Mouse (Mus musculus) neutrophil, adult 5-6 weeks (primary cell): ENCODE results near the gene Gm10563. TPM values are rescaled to one million over a fixed set of nuclear protein-coding genes. Genes with fewer than 3 reads are reported as not detected.

Source experiments
- ATAC-seq: fragments of 151-379, 151-347 bp; 2 replicates; pipeline ENCODE4 v1.8.0; 2017; ENCODE audit warnings: mild to moderate bottlenecking, moderate TSS enrichment; ENCODE audit not compliant: insufficient number of reproducible peaks, poor library complexity, low FRiP score, severe bottlenecking; ENCODE audit errors: extremely low read depth
- total RNA-seq: library from RNA; stranded (forward); fragments of 200-1000 nt; gene quantifications from 2 replicates; pipeline ENCODE4 v1.2.3, GENCODE M21; 2017

Gm10563 gene
- total RNA-seq, 1 experiment from 2014 or later = not detected

DNA sequence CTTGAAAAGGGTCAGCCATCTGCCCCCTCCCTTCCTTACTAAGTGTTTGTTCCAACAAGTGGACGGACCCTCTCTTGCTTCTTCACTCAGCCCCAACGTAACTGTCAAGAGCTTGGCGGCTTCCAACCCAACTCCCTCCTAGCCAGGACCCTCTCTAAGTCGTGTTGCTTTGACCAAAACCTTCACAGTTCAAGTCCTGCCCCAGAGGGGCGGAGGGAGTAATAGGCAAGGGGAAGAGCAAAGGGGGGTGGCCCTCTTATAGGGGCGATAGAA lies 8.9 kb upstream of the Gm10563 start:
- no peak for ATAC-seq

DNA sequence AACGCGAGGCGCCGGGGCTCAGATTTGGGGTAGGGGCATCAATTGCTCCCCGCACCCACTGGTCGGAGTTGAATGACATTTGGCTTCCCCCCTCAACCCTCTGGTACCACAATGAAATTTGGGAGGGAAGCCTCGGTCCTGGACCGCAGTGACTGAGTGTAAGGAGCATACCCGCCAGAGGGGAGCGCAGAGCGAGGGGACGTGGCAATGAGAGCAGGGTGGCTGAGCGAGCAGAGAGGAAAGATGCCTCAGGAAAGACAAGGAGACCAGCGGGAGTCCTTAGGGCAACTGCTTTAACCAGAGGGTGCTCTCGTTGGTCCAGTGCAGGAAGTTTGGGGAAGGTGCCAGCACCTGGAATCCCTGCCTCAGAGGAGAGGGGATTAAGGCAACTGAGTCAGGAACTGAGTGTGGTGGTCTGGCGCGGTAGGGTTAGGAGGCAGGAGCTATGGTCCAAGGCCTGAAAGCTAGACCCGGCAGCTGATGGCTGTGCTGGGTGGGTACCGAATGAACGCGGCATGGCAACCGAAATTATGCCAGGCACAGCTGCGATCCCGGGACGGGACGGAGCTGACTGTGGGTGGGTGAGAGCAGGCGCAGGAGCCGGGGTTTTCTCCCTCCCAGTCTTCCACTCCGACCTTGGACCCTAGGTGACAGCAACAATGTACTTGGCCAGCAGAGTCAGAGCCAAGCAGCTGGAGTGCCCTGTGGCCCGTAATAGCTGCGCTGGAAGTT lies 8.4 kb upstream of the Gm10563 start:
- ATAC-seq = no peak

DNA sequence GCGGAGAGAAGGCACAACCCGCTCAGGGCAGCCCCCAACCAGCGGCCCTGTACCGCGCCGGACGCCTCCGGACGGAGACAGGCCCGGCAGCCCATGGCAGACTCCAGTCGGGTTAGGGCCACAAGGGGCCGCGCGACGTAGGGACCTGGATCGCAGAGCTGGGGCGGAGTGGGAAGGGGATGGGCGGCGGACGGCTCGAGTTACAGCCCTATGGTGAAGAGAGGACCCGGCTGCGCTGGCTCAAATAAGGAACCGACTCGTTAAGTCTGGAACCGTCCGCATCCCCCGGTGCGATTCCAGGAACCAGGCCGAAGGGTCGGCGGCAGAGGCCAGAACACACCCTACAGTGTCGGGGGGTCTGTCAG lies 7.9 kb upstream of the Gm10563 start, which contains the start of gene Mmp23:
Gene Mmp23 (minus strand): TSS at position 299 of the 365 bp plus-strand sequence.
- ATAC-seq = no peak

DNA sequence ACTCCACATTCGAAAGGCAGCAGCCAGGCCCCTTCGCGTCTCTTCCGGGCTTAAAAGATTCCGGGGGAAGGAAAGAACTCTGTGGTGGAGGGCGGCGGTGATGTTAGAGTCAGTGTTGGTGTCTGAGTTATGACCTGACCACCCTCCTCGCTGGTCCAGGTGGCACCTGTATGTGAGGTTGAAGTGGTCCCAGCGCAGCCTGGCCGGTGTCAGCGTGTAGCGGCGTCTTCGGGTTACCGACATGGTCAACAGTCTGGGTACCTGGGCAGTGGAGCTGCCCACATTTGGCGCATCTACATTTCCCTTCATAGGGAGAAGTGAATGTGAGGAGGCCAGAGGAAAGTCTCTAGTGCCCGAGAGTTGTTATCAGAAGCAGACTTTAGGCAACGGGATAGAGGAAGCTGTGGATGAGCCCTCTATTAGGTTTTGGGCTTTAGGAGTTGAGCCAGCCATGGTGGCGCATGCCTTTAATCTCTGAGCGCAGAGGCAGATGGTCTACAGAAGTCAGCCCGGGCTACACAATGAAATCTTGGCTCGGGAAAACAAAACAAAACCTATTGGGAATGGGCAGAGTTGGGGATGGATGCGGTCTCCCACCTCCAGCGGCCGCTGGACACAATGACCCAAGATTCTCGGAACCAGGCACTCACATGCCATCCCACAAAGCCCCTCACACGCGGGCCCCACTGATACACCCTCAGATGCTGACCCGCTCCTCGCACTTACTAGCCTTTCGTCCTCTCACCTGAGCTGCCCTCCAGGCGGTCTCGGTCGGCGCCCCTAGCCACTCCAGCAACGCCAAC lies 7.3 kb upstream of the Gm10563 start:
- no peak for ATAC-seq

DNA sequence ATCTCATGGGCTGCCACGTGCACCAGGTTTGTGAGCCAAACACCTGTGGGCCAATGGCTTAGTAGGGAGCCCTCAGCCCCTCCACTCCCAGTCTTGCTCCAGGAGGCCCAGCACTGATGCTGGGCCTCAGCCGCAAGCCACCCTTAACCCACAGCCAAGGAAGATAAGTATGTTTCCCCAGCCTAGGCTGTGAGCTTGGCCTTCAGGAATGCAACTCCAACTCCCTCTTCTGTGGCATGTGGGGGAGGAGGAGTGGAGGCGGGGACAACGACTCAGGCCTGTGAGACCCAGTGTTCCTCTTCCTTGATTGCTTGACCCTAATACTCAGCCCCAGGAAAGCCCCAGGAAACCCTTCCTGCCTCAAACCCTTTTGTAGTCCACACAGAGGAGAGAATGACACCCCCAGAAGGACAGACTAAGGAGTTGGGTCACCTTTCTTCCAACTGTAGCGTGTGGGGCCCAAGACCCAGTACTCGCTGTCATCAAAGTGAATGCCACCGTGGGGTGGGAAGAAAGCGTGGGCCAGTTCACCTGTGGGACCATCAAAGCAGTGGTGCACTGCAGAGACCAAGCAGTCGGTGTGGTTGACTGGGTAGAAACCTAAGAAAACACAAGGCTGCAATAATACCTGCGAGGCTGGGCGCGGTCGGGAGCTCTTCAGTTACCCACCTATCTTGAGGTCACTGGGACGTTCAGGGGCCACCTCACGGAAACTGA lies 6.5 kb upstream of the Gm10563 start:
- no peak for ATAC-seq

DNA sequence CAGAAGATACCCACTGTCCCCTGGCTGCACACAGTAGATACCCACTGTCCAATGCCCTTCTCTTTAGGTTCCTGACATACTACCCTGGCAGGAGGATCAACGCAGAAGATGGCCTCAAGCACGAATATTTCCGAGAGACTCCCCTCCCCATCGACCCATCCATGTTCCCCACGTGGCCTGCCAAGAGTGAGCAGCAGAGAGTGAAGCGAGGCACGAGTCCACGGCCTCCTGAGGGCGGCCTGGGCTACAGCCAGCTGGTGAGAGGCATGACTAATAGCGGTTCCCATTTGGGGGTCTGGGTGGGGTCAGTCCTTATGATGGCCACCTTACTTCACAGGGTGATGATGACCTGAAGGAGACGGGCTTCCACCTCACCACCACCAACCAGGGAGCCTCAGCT lies 4.1 kb upstream of the Gm10563 start:
- ATAC-seq = no peak

DNA sequence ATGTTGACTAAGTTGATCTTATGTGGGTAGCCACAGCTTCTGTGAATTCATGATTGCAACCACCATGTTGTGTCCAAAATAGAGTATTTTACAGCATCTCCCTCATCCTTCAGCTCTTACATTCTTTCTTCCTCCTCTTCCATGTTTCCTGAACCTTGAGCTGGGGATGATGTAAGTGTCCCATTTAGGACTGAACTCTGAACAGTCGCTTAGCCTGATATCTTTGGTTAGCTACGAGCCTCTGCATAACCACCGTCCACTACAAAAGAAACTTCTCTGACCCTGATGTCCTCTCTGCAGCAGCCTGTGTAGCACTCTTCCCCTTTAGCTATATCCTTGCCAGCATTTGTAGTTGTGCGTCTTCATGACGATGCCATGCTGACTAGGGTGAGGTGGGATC lies 513 bp upstream of the Gm10563 start:
- no peak for ATAC-seq

DNA sequence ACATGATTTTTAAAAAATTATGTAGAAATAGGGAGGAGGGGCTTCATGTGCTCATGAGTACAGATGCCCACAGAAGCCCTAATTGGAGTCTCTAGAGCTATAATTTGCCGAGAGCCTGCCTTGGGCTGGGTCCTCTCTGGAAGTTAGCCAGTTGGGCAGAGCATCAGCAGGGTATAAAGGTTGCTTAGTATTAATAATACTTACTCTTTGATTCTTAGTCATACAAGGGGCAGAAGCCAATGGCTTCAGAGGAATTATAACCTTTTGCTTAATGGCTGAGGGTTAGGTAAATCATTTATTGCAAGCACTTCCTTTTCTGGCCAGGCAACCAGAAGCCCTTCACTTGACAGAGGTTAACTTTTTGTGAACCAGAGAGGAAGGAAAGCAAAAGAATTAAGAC lies 1.7 kb downstream of the Gm10563 start:
- no peak for ATAC-seq

DNA sequence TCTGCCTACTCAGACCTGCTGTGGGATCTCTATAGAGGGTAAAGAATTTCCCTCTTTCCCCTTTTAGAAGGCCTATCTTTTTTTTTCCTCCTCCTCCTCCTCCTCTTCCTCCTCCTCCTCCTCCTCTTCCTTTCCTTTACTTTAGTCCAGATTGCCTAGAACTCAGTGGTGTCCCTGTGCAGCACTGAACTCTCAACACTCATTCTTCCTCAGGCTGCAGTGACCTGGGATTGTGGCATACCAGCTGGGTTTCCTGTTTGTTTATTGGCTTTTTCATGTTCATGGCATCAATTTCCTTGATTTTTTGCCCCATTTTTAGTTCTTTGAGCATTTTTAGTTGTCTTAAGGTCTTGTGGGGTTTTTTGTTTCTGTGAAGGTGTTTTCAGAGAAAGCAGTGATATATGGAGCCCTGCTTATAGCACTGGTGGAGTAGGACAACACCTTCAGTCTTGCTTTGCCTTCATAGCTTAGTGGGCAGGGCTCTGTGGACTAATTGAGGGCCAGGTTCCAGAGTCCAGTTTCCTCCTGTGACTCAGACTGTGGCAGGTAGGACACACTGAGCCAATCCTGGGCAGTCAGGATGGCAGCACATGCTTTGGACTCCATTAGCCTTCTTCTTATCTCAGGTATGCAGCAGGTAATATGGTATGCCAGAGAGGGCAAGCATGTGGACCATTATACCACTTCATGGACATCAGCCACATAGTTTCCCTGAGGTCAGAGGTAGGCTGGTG lies 9.3 kb downstream of the Gm10563 start:
- ATAC-seq = no peak

DNA sequence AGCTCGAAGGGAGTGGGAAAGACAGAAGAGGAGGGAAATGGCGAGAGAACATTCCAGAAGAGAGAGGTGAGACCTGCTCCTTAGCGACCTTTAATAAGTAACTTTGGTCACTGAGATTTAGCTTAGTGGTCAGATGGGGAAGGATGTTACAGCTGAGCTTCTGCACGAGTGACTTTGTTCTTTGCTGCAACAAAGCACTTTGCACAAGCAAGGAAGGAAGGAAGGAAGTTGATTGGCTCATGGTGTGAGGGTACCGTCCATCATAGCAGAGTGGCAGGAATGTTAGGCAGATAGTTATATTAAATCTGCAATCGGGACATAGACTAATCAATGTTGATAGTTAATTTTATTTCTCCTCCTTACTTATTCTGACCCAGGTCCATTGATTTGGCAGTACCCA lies 14.9 kb downstream of the Gm10563 start:
- no peak for ATAC-seq

DNA sequence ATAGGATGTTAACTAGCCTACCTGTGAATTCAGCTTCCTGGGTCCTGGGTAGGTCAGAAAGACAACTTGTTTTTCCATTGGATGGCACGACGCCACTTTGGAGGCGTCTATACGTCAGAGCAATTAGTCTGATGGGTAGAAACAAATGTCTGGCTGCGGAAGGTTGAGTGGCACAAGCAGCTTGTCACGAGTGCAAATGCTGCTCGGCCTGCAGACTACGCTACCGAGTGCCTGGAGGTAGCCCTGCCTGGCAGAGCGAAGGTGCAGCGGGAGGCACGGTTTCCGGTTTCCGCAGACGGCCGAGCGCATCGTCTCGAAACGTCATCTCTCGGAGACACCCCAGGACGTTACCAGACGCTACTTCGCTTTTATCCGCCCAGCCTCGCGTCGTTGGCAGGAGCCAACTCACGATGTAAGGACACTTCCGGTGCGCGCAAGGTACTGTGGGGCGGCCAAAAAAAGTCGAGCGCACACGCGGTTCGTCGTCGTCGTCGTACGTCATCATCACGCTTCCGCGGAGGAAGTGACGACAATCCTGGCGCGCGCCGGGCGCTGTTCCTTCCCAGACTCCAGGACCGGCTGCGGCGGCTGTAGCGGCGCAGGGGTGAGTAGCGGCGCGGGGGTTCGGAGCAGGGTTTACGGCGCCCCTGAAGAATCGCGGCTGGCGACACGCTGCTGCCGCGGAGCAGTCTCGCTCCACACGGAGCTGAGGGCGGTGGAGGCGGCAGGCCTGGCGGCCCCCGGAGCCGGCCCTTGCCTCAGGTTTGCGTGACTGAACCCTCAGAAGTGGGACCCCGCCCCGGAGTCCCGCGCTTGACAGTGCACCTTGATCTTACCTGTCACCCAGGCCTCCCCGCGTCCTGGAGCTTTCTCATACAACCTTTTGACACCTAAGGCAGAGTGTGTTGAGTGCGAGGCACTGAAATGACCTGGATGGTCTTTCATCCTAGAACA lies 20.6 kb downstream of the Gm10563 start, which contains the start of gene Cdk11b:
Gene Cdk11b (plus strand): TSS at position 517 of the 954 bp plus-strand sequence.
- peak; percentile 98 for ATAC-seq

DNA sequence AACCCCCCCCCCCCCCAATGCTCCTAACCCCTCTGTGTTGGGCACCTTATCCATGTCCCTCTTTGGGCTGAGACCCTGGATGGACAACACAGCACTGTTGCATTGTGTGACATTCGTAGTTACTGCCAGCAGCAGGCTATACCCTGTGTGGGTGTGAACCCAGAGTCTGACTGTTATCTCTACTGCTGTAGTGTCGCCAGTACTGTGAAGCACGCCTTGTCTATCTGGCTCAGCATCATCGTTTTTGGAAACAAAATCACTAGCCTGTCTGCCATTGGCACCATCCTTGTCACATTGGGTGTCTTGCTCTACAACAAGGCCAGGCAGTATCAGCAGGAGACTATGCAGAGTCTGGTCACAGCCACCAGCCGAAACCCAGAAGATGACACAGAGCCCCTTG lies 26.9 kb downstream of the Gm10563 start:
- ATAC-seq = no peak

DNA sequence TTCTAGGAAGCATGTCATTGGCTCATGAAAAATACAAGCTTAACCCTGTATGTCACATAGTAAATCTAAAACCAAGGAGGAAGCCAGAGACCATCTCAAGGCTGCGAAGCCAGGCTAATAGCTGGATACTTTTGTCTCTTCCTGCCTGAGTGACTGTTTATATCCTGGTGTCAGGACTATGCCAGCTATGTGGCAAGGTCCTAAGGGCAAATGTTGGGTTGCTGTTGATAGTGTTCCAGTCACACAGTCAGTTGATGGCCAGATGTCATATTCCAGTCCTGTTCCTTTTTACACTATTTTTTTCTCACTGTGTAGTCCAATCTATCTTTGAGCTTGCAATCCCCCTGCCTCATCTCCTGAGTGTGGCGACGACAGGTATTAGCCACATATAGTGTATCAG lies 31.9 kb downstream of the Gm10563 start:
- ATAC-seq = no peak

DNA sequence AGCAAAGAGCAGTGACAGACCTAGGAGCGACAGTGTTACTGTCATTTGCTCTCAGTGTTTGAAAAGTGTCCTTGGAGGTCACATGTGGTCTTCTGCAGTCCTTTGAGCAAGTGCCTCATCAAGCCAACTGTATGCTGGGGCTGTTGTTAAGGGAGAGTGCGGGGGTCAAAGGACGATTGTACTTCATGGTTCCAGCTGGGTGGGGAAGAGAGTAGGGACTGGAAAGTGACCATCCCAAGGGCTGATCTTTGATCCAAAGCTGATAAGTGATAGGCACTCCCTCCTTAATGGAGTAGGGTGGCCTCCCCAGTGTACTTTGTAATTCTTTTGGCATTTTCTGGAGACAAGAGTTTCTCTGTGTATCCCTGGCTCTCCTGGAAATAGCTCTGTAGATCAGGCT lies 33.3 kb downstream of the Gm10563 start:
- ATAC-seq = no peak

DNA sequence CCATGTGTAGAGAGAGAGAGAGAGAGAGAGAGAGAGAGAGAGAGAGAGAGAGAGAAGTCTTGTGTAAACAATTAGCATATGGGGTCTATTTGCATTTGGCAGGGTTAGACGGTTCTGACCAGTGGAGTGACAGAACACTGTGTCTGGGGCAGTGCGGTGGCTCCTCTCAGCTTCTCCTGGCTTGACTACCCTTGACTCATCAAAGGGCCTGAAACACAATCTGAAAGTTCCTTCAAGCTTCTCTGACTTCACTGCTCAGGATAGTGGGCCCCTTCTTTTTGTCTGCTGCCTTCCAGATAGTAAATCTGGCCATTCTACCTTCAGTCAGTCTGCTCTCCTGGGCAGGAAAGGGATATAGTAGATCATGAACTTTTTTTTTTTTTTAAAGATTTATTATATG lies 38.4 kb downstream of the Gm10563 start:
- no peak for ATAC-seq

DNA sequence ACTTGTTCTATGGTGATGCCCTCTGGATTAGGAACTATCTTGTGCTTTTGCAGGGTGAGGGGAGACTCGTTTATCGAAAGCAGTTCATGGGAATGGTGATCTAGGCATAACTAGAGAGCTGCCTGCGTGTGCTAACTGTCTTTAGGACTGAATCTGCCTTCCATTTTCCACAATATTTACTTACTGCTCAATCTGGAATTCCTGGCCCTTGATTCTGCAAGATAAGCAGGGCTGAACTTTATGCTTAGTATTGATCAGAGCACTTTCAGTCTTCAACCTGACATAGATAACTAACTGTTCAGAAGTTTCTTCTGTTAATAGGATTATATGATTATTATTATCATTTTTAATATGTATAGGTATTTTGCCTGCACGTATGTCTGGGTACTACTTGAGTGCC lies 40.1 kb downstream of the Gm10563 start:
- no peak for ATAC-seq

DNA sequence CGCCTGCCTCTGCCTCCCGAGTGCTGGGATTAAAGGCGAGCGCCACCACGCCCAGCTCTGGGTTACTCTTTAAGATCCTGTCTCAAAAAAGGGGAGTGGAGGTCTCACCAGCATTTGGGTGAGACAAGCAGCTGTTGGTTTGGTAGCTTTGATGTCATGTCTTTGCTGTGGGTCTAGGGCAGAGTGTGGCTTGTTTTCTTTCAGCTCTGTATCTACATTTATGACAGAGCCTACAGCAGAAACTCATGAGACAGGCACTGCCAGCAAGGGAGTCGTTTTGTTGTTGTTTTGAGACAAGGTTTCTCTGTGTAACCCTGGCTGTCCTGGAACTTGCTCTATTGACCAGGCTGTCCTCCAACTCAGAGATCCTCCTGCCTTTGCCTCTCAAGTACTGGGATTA lies 41.4 kb downstream of the Gm10563 start:
- ATAC-seq = no peak

DNA sequence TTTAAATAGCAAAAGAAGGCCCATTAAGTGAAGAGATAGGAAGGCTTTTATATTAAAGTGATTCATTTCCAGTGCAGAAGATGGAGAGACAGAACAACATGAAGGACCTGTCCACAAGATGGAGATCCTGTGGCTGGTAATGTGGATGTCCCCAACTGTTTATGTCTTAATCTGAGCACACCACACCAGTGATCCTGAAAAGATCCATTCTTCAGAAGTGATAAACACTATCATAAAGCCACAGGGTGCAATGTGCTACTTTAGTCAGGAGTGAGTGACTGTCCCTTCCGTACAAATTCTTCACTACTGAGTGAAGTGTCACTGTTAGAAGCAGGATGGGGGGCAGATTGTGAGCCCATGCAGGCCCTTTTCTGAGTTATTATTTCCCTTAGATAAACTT lies 42.5 kb downstream of the Gm10563 start:
- no peak for ATAC-seq
